Mouse (Mus musculus) heart, embryonic 14.5 days (tissue): ENCODE data around the gene Nkiras2. TPM values are rescaled to one million over a fixed set of nuclear protein-coding genes. Genes with fewer than 3 reads are reported as not detected.
"Not testable (repeated sequence)": the region's sequence is repeated elsewhere in the genome, so short reads cannot be mapped to it uniquely, and the experiment has no call there.

ENCODE experiments used
- ATAC-seq: fragments of 200-750 bp; cut with Nextera tagmentation; 2 replicates; pipeline ENCODE4 v1.8.0; 2017; ENCODE audit warnings: low read depth, moderate TSS enrichment; ENCODE audit not compliant: insufficient number of reproducible peaks, insufficient read depth, low FRiP score
- H3K27ac ChIP-seq, 2 experiments: fragments of 200-500 bp in 1 of 2; fragments of 300-500 bp in 1 of 2; sonication (generic) in 1 of 2; replicated peaks in 1 of 2; 2 replicates each; pipeline ENCODE4 v1.5.1; 2012 to 2014; ENCODE audit warnings: low read depth in 2 of 2, low read length in 2 of 2, control low read depth in 1 of 2, mild to moderate bottlenecking in 1 of 2, mixed read lengths in 1 of 2; ENCODE audit not compliant: control insufficient read depth in 1 of 2, insufficient read depth in 1 of 2
- H3K27me3 ChIP-seq: fragments of 300-500 bp; sonication (generic); 2 replicates; pipeline ENCODE4 v1.6.1; 2014; ENCODE audit warnings: mild to moderate bottlenecking, low read length, control low read depth; ENCODE audit not compliant: control insufficient read depth, insufficient read depth
- H3K36me3 ChIP-seq: fragments of 300-500 bp; sonication (generic); 2 replicates; pipeline ENCODE4 v1.6.1; 2014; ENCODE audit warnings: mild to moderate bottlenecking, control low read depth, low read length, mixed read lengths; ENCODE audit not compliant: control insufficient read depth, insufficient read depth
- H3K4me1 ChIP-seq, 2 experiments: fragments of 200-500 bp in 1 of 2; fragments of 300-500 bp in 1 of 2; sonication (generic) in 1 of 2; 2 replicates each; pipeline ENCODE4 v1.6.1; 2012 to 2014; ENCODE audit warnings: low read length in 2 of 2, control low read depth in 1 of 2, mixed read lengths in 1 of 2; ENCODE audit not compliant: control insufficient read depth in 2 of 2, insufficient read depth in 2 of 2
- H3K4me2 ChIP-seq: fragments of 300-500 bp; sonication (generic); 2 replicates; pipeline ENCODE4 v1.6.1; 2014; ENCODE audit warnings: mild to moderate bottlenecking, low read length
- H3K4me3 ChIP-seq, 2 experiments: fragments of 200-500 bp in 1 of 2; fragments of 300-500 bp in 1 of 2; sonication (generic) in 1 of 2; 2 replicates each; pipeline ENCODE4 v1.5.1; 2012 to 2014; ENCODE audit warnings: low read length in 2 of 2, mild to moderate bottlenecking in 2 of 2, control low read depth in 1 of 2, low read depth in 1 of 2, moderate library complexity in 1 of 2; ENCODE audit not compliant: control insufficient read depth in 1 of 2, insufficient read depth in 1 of 2
- H3K9ac ChIP-seq: fragments of 300-500 bp; sonication (generic); 2 replicates; pipeline ENCODE4 v1.6.1; 2014; ENCODE audit warnings: mild to moderate bottlenecking, low read length
- H3K9me3 ChIP-seq: fragments of 300-500 bp; sonication (generic); 2 replicates; pipeline ENCODE4 v1.6.1; 2016; ENCODE audit warnings: low read length, control low read depth; ENCODE audit not compliant: control insufficient read depth
- WGBS: fragments of 180-500 bp; shearing (Covaris S2); extraction: QIAGEN DNeasy Blood & Tissue Kit; methylation state at CpG from one replicate; pipeline ENCODE4 v1.1.7; 2014; 5-methylcytosine and 5-hydroxymethylcytosine counted together
- polyA plus RNA-seq: library from polyadenylated mRNA; unstranded; fragments of >200 nt; fragmentation: Nextera tagmentation; extraction: Ambion mirVana; gene quantifications from 2 replicates; pipeline ENCODE4 v1.2.1, GENCODE M21; 2014

The Nkiras2 gene
- polyA plus RNA-seq, 1 experiment from 2014 or later, result 81.1 TPM

GRCm38 (mm10) chr11:100651748-100652147 lies 32.7 kb downstream of the Nkiras2 start:
- H3K9ac ChIP-seq, result no peak overlapping the region
- no peak overlapping the region for H3K4me2 ChIP-seq
- ATAC-seq, result no peak
- H3K4me3 ChIP-seq, result no peak overlapping the region
- no peaks in the 10 kb centered on the region for H3K36me3 ChIP-seq
- no peak overlapping the region for H3K27ac ChIP-seq
- H3K9me3 ChIP-seq, result no peaks in the 10 kb centered on the region
- H3K4me1 ChIP-seq, result peaks cover 6 to 7% of the 10 kb centered on the region in 2 experiments; a peak in 3 of 4 replicates
- WGBS, result 9% methylated on average over 3 of the region's 3 CpGs
- peaks cover 40% of the 10 kb centered on the region for H3K27me3 ChIP-seq

- H3K4me2 ChIP-seq, H3K9ac ChIP-seq, H3K4me3 ChIP-seq, H3K9me3 ChIP-seq, H3K27ac ChIP-seq, ATAC-seq, H3K36me3 ChIP-seq: not testable (repeated sequence)
- 46% methylated on average over 2 of the region's 3 CpGs for WGBS
- peaks cover 16% of the 10 kb centered on the region for H3K27me3 ChIP-seq
- peaks cover 13 to 14% of the 10 kb centered on the region in 2 experiments; a peak in 3 of 4 replicates for H3K4me1 ChIP-seq
These were observed 36.5 kb downstream of the Nkiras2 start for GRCm38 (mm10) chr11:100655589-100655988.

- Histone ChIP-seq H3K27ac (no peak overlapping the region), H3K27me3 (peaks cover 7% of the 10 kb centered on the region), H3K4me2 (peak overlapping the region; percentile 41), H3K4me3 (no peak overlapping the region), H3K9me3 (no peaks in the 10 kb centered on the region), H3K36me3 (no peaks in the 10 kb centered on the region), H3K9ac (no peak overlapping the region; the same call in 1 of the 2 replicates), H3K4me1 (peaks cover 13 to 14% of the 10 kb centered on the region in 2 experiments; a peak in 3 of 4 replicates)
- 0 out of 2 replicates have a peak, but pooled peaks have one; percentile 28 for ATAC-seq
- 10% methylated on average over 6 of the region's 6 CpGs for WGBS
These were observed 37.4 kb downstream of the Nkiras2 start for GRCm38 (mm10) chr11:100656458-100656857.

- peaks cover 13 to 14% of the 10 kb centered on the region in 2 experiments; a peak in 3 of 4 replicates for H3K4me1 ChIP-seq
- ATAC-seq, result no peak
- no peak overlapping the region for H3K4me3 ChIP-seq
- no peaks in the 10 kb centered on the region for H3K36me3 ChIP-seq
- H3K9me3 ChIP-seq, result no peaks in the 10 kb centered on the region
- H3K27me3 ChIP-seq, result no peaks in the 10 kb centered on the region
- no peak overlapping the region for H3K4me2 ChIP-seq
- no peak overlapping the region for H3K9ac ChIP-seq
- H3K27ac ChIP-seq, result no peak overlapping the region
- WGBS, result 59% methylated on average over 10 of the region's 10 CpGs
These were observed 40.8 kb downstream of the Nkiras2 start for GRCm38 (mm10) chr11:100659806-100660205.

- 77% methylated on average over 1 of the region's 1 CpGs for WGBS
- H3K27me3 ChIP-seq, result peaks cover 17% of the 10 kb centered on the region; the same call in 1 of the 2 replicates
- no peak for ATAC-seq
- H3K4me3 ChIP-seq, result no peak overlapping the region
- H3K4me2 ChIP-seq, result no peak overlapping the region
- peaks cover 11 to 15% of the 10 kb centered on the region in 2 experiments; a peak in 3 of 4 replicates for H3K4me1 ChIP-seq
- peaks cover 3% of the 10 kb centered on the region; the same call in 1 of the 2 replicates for H3K9me3 ChIP-seq
- no peak overlapping the region for H3K27ac ChIP-seq
- no peak overlapping the region for H3K9ac ChIP-seq
- H3K36me3 ChIP-seq, result no peaks in the 10 kb centered on the region
These were observed 52.0 kb downstream of the Nkiras2 start for GRCm38 (mm10) chr11:100671049-100671448.

GRCm38 (mm10) chr11:100671956-100672355 lies 52.9 kb downstream of the Nkiras2 start:
- ATAC-seq, result no peak
- no peak overlapping the region for H3K4me3 ChIP-seq
- 2% methylated on average over 2 of the region's 2 CpGs for WGBS

GRCm38 (mm10) chr11:100673169-100673568 lies 54.1 kb downstream of the Nkiras2 start:
- peak overlapping the region; percentile 59; the same call in 1 of the 2 replicates for H3K9ac ChIP-seq
- H3K4me3 ChIP-seq, result peak overlapping the region in 1 of 2 experiments; percentile 6; a peak in 2 of 4 replicates
- H3K27ac ChIP-seq, result no peak overlapping the region
- 3% methylated on average over 21 of the region's 23 CpGs for WGBS
- peaks cover 11 to 15% of the 10 kb centered on the region in 2 experiments; a peak in 3 of 4 replicates for H3K4me1 ChIP-seq
- H3K27me3 ChIP-seq, result peaks cover 17% of the 10 kb centered on the region; the same call in 1 of the 2 replicates
- ATAC-seq, result no peak
- H3K4me2 ChIP-seq, result peak overlapping the region; percentile 50
- H3K9me3 ChIP-seq, result peaks cover 3% of the 10 kb centered on the region; the same call in 1 of the 2 replicates
- H3K36me3 ChIP-seq, result no peaks in the 10 kb centered on the region

More at GRCm38 (mm10) chr11:100671956-100672355, 52.9 kb downstream of the Nkiras2 start:
- Histone ChIP-seq H3K36me3 (no peaks in the 10 kb centered on the region), H3K27ac (no peak overlapping the region), H3K4me2 (no peak overlapping the region), H3K9me3 (peaks cover 3% of the 10 kb centered on the region; the same call in 1 of the 2 replicates), H3K27me3 (peaks cover 17% of the 10 kb centered on the region; the same call in 1 of the 2 replicates), H3K4me1 (peaks cover 11 to 15% of the 10 kb centered on the region in 2 experiments; a peak in 3 of 4 replicates), H3K9ac (no peak overlapping the region)
